Mouse (Mus musculus) C2C12 (cell line): ENCODE data around the gene Olfr351. TPM values are rescaled to one million over a fixed set of nuclear protein-coding genes. Genes with fewer than 3 reads are reported as not detected.

Experiments
- H3K27me3 ChIP-seq: one replicate; pipeline ENCODE4 v1.6.1; 2011; ENCODE audit not compliant: control insufficient read depth, insufficient read depth, insufficient read length
- H3K36me3 ChIP-seq: one replicate; pipeline ENCODE4 v1.6.1; 2011; ENCODE audit not compliant: control insufficient read depth, insufficient read depth
- H3K4me3 ChIP-seq: one replicate; pipeline ENCODE4 v1.5.1; 2011; ENCODE audit warnings: mild to moderate bottlenecking, control low read depth; ENCODE audit not compliant: poor library complexity, insufficient read depth, severe bottlenecking
- H3K79me2 ChIP-seq: one replicate; pipeline ENCODE4 v1.6.1; 2011; ENCODE audit not compliant: control insufficient read depth, insufficient read depth
- H3K79me3 ChIP-seq: one replicate; pipeline ENCODE4 v1.6.1; 2011; ENCODE audit warnings: low read depth, control low read depth
- H3ac ChIP-seq: one replicate; pipeline ENCODE3; 2011; ENCODE audit warnings: low read depth; ENCODE audit not compliant: control insufficient read depth, insufficient read length
- CEBPB ChIP-seq: IDR thresholded peaks from one replicate; pipeline ENCODE4 v1.6.1; 2011; ENCODE audit warnings: low read depth, mild to moderate bottlenecking, control low read depth, moderate library complexity
- CTCF ChIP-seq: IDR thresholded peaks from one replicate; pipeline ENCODE4 v1.5.1; 2011; ENCODE audit not compliant: control insufficient read depth, insufficient read depth, insufficient read length
- FOSL1 ChIP-seq: IDR thresholded peaks from one replicate; pipeline ENCODE4 v1.8.0; 2011; ENCODE audit warnings: mild to moderate bottlenecking, low read length; ENCODE audit not compliant: poor library complexity, insufficient read depth, severe bottlenecking
- MAX ChIP-seq: IDR thresholded peaks from one replicate; pipeline ENCODE4 v1.6.1; 2011; ENCODE audit warnings: mild to moderate bottlenecking, control low read depth
- MYOD1 ChIP-seq: IDR thresholded peaks from one replicate; pipeline ENCODE4 v1.6.1; 2011; ENCODE audit warnings: low read depth; ENCODE audit not compliant: control insufficient read depth, insufficient read length
- MYOG ChIP-seq: IDR thresholded peaks from one replicate; pipeline ENCODE4 v1.6.1; 2011; ENCODE audit not compliant: control insufficient read depth, insufficient read length; ENCODE audit errors: extremely low read depth
- USF1 ChIP-seq: IDR thresholded peaks from one replicate; pipeline ENCODE4 v1.6.1; 2011; ENCODE audit warnings: low read depth, mild to moderate bottlenecking, control low read depth, moderate library complexity
- polyA plus RNA-seq: library from polyadenylated mRNA; unstranded; fragments of >200 nt; fragmentation: generic; extraction: Trizol; gene quantifications from one replicate; pipeline ENCODE4 v1.2.1, GENCODE M21; 2012; ENCODE audit warnings: missing spikeins

The Olfr351 gene
- polyA plus RNA-seq, 1 experiment, result not detected

- Histone ChIP-seq H3K79me3 (no peaks in the 10 kb centered on the region), H3K79me2 (no peaks in the 10 kb centered on the region), H3K36me3 (no peaks in the 10 kb centered on the region), H3K4me3 (no peak within 1 kb of the TSS), H3K27me3 (no peaks in the 10 kb centered on the region), H3ac (no peak within 1 kb of the TSS)
- TF ChIP-seq USF1 (no peak), MAX (no peak), FOSL1 (no peak), MYOG (no peak), MYOD1 (no peak), CTCF (no peak), CEBPB (no peak)
These were observed 45.5 kb downstream of the Olfr351 start, which contains the start of gene Olfr3 for GRCm38 (mm10) chr2:36816932-36817331. TSS of gene Olfr3 (minus strand) at chr2:36817032.

Other genes with a start within 250 kb of the Olfr351 start
- gene Olfr345, start 222.6 kb downstream of the Olfr351 start, polyA plus RNA-seq, result not detected
- not detected for gene Olfr346, start 176.9 kb downstream of the Olfr351 start, polyA plus RNA-seq
- gene Olfr347, start 130.8 kb downstream of the Olfr351 start, polyA plus RNA-seq, result not detected
- not detected for gene Olfr348, start 78.4 kb downstream of the Olfr351 start, polyA plus RNA-seq
- gene Olfr50, start 72.1 kb downstream of the Olfr351 start, polyA plus RNA-seq, result not detected
- gene Olfr3, start 45.6 kb downstream of the Olfr351 start, polyA plus RNA-seq, result not detected
- not detected for gene Olfr350, start 16.4 kb downstream of the Olfr351 start, polyA plus RNA-seq
- gene Olfr352, start 5.8 kb upstream of the Olfr351 start, polyA plus RNA-seq, result not detected
- gene Olfr353, start 30.3 kb upstream of the Olfr351 start, polyA plus RNA-seq, result not detected
- not detected for gene Olfr354, start 43.0 kb upstream of the Olfr351 start, polyA plus RNA-seq
- not detected for gene Olfr355, start 66.2 kb upstream of the Olfr351 start, polyA plus RNA-seq
- not detected for gene Olfr356, start 74.5 kb upstream of the Olfr351 start, polyA plus RNA-seq
- not detected for gene Olfr357, start 131.2 kb upstream of the Olfr351 start, polyA plus RNA-seq
- not detected for gene Olfr358, start 146.7 kb upstream of the Olfr351 start, polyA plus RNA-seq
- gene Olfr360, start 203.1 kb upstream of the Olfr351 start, polyA plus RNA-seq, result not detected
- not detected for gene Olfr361, start 226.6 kb upstream of the Olfr351 start, polyA plus RNA-seq